Mouse (Mus musculus) lung, adult 2 months (tissue): ENCODE results near the gene Rab44.

ENCODE experiments used
- CTCF ChIP-seq: fragments of 200-500 bp; IDR thresholded peaks from 2 replicates; pipeline ENCODE4 v1.5.1; 2011; ENCODE audit warnings: mild to moderate bottlenecking, low read length, control low read depth; ENCODE audit not compliant: insufficient read depth
- POLR2A ChIP-seq: fragments of 200-500 bp; IDR thresholded peaks from 2 replicates; pipeline ENCODE4 v1.6.1; 2011; ENCODE audit warnings: low read depth, mild to moderate bottlenecking, control low read depth, low read length, borderline replicate concordance; ENCODE audit errors: extremely low read depth

- TF ChIP-seq CTCF (no peak), POLR2A (no peak)
Measured at GRCm38 (mm10) chr17:29180406-29181127, 66.6 kb downstream of the Rab44 start.
